Mouse (Mus musculus) embryo, embryonic 11 days (tissue): ENCODE results near the gene Rdh16f2.
A peak's percentile ranks its signal among the peaks of the same experiment; 100 is the strongest.
"Not testable (repeated sequence)": the region's sequence is repeated elsewhere in the genome, so short reads cannot be mapped to it uniquely, and the experiment has no call there.

ENCODE experiments used
- DNase-seq: peaks from one replicate; pipeline ENCODE4 v3.0.0-alpha.2; 2015

Rdh16f2 gene

GRCm38 (mm10) chr10:127866232-127866631 lies at the start of gene Rdh16f2:
Gene Rdh16f2, plus strand, starts transcription at chr10:127866474.
- DNase-seq = no peak

DNA sequence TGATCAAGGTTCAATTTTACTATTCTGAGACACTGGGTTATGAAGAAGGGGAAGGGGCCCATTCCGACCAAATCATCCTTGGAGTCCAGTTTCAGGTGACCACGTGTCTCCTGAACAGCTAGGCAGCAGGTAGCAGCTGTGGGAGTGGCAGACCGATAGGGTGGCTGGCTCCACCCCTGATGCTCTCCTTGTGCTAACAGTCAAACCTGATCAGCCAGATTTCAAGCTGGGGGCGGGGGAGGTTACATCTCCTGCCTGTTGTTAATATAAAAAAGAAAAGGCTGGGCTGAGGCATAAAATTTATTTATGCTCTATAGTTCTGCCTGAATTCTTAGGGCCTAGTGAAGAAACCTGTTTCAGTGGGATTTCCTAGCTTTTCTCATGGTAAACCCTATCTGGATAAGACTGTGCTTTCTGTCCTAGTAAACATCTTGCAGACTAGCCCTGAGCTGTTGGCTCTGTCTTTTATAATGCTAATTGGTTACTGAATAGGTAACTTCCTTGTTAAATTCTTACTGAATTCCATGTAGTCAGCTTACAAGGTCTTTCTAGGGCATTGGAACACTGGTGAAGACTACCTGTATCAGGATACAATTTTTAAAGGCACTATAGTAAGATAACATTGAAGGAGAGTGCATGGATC lies 48.9 kb upstream of the Rdh16f2 start:
- DNase-seq = not testable (repeated sequence)

DNA sequence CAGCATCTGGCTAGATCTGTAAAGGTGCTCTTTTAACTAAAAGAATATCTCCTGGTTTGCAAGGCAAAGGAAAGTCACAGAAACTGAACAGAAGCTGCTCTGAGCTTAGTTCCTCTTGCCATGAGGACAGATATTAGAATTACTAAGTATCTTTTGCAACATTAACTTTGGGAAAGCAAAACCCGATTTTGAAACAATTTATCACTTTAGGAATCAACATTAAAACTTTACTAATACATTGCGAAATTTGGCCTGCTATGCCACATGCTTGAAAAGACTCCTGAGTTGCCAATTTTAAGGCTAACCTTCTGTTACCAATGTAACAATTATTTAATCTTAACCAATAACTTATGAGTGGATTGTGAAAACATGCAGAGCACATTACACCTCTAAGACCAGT lies 44.5 kb upstream of the Rdh16f2 start:
- not testable (repeated sequence) for DNase-seq

DNA sequence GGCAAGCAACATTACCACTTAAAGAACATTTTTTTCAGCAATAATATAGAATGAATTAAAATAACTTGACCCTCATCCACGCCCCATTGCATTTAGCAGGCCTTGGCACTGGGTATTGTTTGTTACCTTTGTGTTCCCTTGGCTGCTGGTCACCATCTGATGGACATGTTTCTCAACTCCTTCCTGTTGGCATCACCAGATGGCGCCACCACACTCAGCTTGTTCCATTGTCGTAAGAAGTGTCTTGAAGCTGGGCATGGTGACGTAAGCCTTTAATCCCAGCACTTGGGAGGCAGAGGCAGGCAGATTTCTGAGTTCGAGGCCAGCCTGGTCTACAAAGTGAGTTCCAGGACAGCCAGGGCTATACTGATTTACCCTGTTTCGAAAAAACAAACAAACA lies 40.9 kb upstream of the Rdh16f2 start:
- DNase-seq = peak; percentile 25

GRCm38 (mm10) chr10:127829121-127829520 lies 37.2 kb upstream of the Rdh16f2 start:
- no peak for DNase-seq

GRCm38 (mm10) chr10:127834186-127834585 lies 32.1 kb upstream of the Rdh16f2 start:
- DNase-seq = not testable (repeated sequence)

GRCm38 (mm10) chr10:127835292-127835691 lies 31.0 kb upstream of the Rdh16f2 start:
- no peak for DNase-seq

DNA sequence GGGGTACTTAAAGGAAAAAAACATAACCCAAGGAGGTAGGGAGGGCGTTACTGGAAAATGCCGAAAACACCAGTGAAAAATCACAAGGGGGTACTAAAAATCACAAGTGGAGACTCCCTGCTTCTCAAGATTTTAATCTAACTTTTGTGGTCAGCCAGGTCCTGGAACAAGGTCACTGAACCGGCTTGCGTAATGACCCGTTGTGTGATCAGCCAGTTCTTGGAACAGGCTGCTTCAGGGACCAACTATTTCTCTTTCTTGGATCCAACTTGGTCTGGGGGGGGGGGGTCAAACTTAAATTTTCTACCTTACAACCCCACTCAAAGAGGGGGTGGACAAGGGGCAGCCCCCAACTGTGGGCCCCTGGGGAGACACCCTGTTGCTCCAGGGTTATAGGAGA lies 28.5 kb upstream of the Rdh16f2 start:
- DNase-seq = not testable (repeated sequence)

- DNase-seq = no peak
Observed at GRCm38 (mm10) chr10:127838539-127838938, 27.7 kb upstream of the Rdh16f2 start.

DNA sequence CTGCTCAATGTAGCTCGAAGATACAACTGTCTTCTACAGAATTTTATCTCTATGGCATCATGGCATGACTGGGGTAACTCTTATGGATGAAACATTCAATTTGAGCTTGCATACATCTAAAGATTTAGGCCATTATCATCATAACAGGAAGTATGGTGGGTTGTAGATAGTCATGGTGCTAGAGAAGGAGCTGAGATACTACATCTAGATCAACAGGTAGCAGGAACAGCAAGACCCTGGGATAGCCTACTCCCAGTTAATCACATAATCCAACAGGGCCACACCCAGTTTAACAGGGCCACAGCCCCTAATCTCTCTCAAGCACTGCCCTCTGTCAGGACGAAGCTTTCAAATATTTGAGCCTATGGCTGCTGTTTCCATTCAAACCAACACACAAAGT lies 25.5 kb upstream of the Rdh16f2 start:
- DNase-seq = no peak

GRCm38 (mm10) chr10:127845945-127846344 lies 20.3 kb upstream of the Rdh16f2 start:
- DNase-seq = not testable (repeated sequence)

GRCm38 (mm10) chr10:127848089-127848488 lies 18.2 kb upstream of the Rdh16f2 start:
- no peak for DNase-seq

DNA sequence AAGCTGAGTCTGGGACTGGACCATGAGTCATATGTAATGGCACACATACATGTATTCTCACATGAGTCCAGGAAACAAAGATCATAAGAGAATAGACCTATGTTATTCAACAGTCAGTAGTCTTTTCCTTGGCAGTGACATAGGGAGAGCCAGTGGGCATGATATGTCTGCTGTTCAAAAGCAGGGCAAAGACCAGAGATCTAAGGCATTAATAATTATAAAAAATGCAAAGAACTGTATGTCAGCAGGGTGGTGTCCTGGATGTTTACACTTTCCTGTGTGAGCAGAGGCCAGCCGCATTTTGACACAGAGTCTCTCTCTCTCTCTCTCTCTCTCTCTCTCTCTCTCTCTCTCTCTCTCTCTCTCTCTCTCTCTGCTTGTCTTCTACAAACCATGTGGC lies 16.6 kb upstream of the Rdh16f2 start, which contains the start of gene Rdh19:
Rdh19 (plus strand) TSS at position 301 of the 400 bp plus-strand sequence.
- DNase-seq = no peak

GRCm38 (mm10) chr10:127856376-127856775 lies 9.9 kb upstream of the Rdh16f2 start:
- no peak for DNase-seq

GRCm38 (mm10) chr10:127864931-127865330 lies 1.3 kb upstream of the Rdh16f2 start:
- no peak for DNase-seq

- DNase-seq = peak; percentile 31
Observed at GRCm38 (mm10) chr10:127872484-127872883, 6.2 kb downstream of the Rdh16f2 start.

DNA sequence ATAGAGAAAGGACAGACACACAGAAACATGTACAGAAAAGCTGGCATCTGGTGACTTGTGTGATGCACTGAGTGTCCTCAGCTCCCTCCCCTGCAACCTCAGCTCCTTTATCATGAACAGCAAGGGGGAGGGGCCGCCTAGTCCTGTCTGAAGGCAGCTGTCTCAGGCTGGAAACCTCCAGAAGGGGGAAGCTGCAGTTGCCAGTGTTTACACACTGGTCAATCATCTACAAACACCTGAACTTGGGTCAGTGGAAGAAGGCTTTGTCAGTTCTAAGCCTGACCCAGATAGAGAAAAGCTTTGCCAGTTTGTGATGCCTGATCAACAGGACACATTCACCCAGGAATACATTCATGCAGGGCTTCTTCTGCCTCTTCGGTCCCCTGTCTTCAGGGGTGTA lies 11.4 kb downstream of the Rdh16f2 start:
- peak; percentile 9 for DNase-seq

- no peak for DNase-seq
Observed at GRCm38 (mm10) chr10:127878262-127879057, 12.2 kb downstream of the Rdh16f2 start.

- no peak for DNase-seq
Observed at GRCm38 (mm10) chr10:127879155-127879688, 12.9 kb downstream of the Rdh16f2 start.

- no peak for DNase-seq
Observed at GRCm38 (mm10) chr10:127881041-127881440, 14.8 kb downstream of the Rdh16f2 start.

- DNase-seq = no peak
Observed at GRCm38 (mm10) chr10:127886551-127886950, 20.3 kb downstream of the Rdh16f2 start.

- no peak for DNase-seq
Observed at GRCm38 (mm10) chr10:127886971-127887370, 20.7 kb downstream of the Rdh16f2 start.

GRCm38 (mm10) chr10:127888605-127889004 lies 22.3 kb downstream of the Rdh16f2 start, which contains the start of gene Rdh7:
Gene Rdh7, minus strand, starts transcription at chr10:127888817.
- no peak for DNase-seq

- DNase-seq = no peak
Observed at GRCm38 (mm10) chr10:127891481-127891880, 25.2 kb downstream of the Rdh16f2 start.
